Mouse (Mus musculus) MEL (cell line): ENCODE measurements around the gene Magi3. TPM values are rescaled to one million over a fixed set of nuclear protein-coding genes. Genes with fewer than 3 reads are reported as not detected.

Experiments
- DNase-seq: peaks from one replicate; pipeline ENCODE4 v3.0.0; 2011; ENCODE audit warnings: low read depth, low spot score
- H3K27ac ChIP-seq: 2 replicates; pipeline ENCODE4 v1.5.1; 2012; ENCODE audit warnings: low read depth, mild to moderate bottlenecking, control low read depth, low read length, moderate library complexity; ENCODE audit not compliant: control insufficient read depth
- H3K27me3 ChIP-seq, 2 experiments: fragments of 150-350 bp in 1 of 2; sonication (generic) in 1 of 2; 2 replicates each; pipeline ENCODE4 v1.6.1; 2012; ENCODE audit warnings: low read length in 2 of 2, mild to moderate bottlenecking in 2 of 2, improper control_type of control experiment in 1 of 2, moderate library complexity in 1 of 2; ENCODE audit not compliant: insufficient read depth in 2 of 2, control insufficient read depth in 1 of 2
- H3K36me3 ChIP-seq, 2 experiments: 2 replicates each; pipeline ENCODE4 v1.6.1; 2012 to 2014; ENCODE audit warnings: low read length in 2 of 2, improper control_type of control experiment in 1 of 2, inconsistent platforms in 1 of 2, mild to moderate bottlenecking in 1 of 2; ENCODE audit not compliant: insufficient read depth in 2 of 2, control insufficient read depth in 1 of 2
- H3K4me1 ChIP-seq, 2 experiments: fragments of 150-350 bp in 1 of 2; sonication (generic) in 1 of 2; 2 replicates each; pipeline ENCODE4 v1.6.1; 2012; ENCODE audit warnings: low read length in 2 of 2, improper control_type of control experiment in 1 of 2, mild to moderate bottlenecking in 1 of 2; ENCODE audit not compliant: insufficient read depth in 2 of 2, control insufficient read depth in 1 of 2
- H3K4me3 ChIP-seq, 2 experiments: fragments of 150-350 bp in 1 of 2; sonication (generic) in 1 of 2; 2 replicates each; pipeline ENCODE4 v1.5.1; 2012; ENCODE audit warnings: low read depth in 2 of 2, low read length in 2 of 2, mild to moderate bottlenecking in 2 of 2, moderate library complexity in 2 of 2, control low read depth in 1 of 2, improper control_type of control experiment in 1 of 2; ENCODE audit not compliant: control insufficient read depth in 1 of 2, insufficient read depth in 1 of 2
- H3K79me2 ChIP-seq: 2 replicates; pipeline ENCODE4 v1.6.1; 2012; ENCODE audit warnings: mild to moderate bottlenecking, low read length, moderate library complexity; ENCODE audit not compliant: control insufficient read depth, poor library complexity, insufficient read depth
- H3K9ac ChIP-seq: 2 replicates; pipeline ENCODE4 v1.6.1; 2012; ENCODE audit warnings: low read depth, mild to moderate bottlenecking, control low read depth, low read length, moderate library complexity; ENCODE audit not compliant: control insufficient read depth, poor library complexity, severe bottlenecking
- H3K9me3 ChIP-seq: fragments of 150-350 bp; sonication (generic); replicated peaks from 2 replicates; pipeline ENCODE4 v1.6.1; 2012; ENCODE audit warnings: mild to moderate bottlenecking, low read length, improper control_type of control experiment, moderate library complexity; ENCODE audit not compliant: insufficient read depth
- BHLHE40 ChIP-seq: IDR thresholded peaks from 2 replicates; pipeline ENCODE4 v1.6.1; 2012; ENCODE audit warnings: low read depth, mild to moderate bottlenecking, inconsistent platforms, low read length, improper control_type of control experiment, borderline replicate concordance
- CHD2 ChIP-seq: IDR thresholded peaks from 2 replicates; pipeline ENCODE4 v1.6.1; 2011; ENCODE audit warnings: low read length, improper control_type of control experiment
- ELF1 ChIP-seq: IDR thresholded peaks from 2 replicates; pipeline ENCODE4 v1.6.1; 2014; ENCODE audit warnings: low read depth, mild to moderate bottlenecking, inconsistent platforms, low read length, improper control_type of control experiment, moderate library complexity
- EP300 ChIP-seq, 2 experiments: IDR thresholded peaks; 2 replicates each; pipeline ENCODE4 v1.6.1; 2011; ENCODE audit warnings: improper control_type of control experiment in 2 of 2, low read length in 2 of 2, low read depth in 1 of 2, mild to moderate bottlenecking in 1 of 2
- ETS1 ChIP-seq: IDR thresholded peaks from 2 replicates; pipeline ENCODE4 v1.6.1; 2012; ENCODE audit warnings: low read depth, mild to moderate bottlenecking, inconsistent platforms, low read length, improper control_type of control experiment, moderate library complexity
- GABPA ChIP-seq: IDR thresholded peaks from 2 replicates; pipeline ENCODE4 v1.6.1; 2012; ENCODE audit warnings: low read depth, mild to moderate bottlenecking, inconsistent platforms, low read length, improper control_type of control experiment, moderate library complexity
- GATA1 ChIP-seq: IDR thresholded peaks from 2 replicates; pipeline ENCODE4 v1.6.1; 2011; ENCODE audit warnings: low read depth, low read length, improper control_type of control experiment
- MAFK ChIP-seq: IDR thresholded peaks from 2 replicates; pipeline ENCODE4 v1.6.1; 2011; ENCODE audit warnings: low read depth, mild to moderate bottlenecking, low read length, improper control_type of control experiment, borderline replicate concordance
- MAZ ChIP-seq: IDR thresholded peaks from 2 replicates; pipeline ENCODE4 v1.6.1; 2012; ENCODE audit warnings: low read depth, mild to moderate bottlenecking, inconsistent platforms, low read length, improper control_type of control experiment
- MEF2A ChIP-seq: IDR thresholded peaks from 2 replicates; pipeline ENCODE4 v1.6.1; 2014; ENCODE audit warnings: low read depth, mild to moderate bottlenecking, inconsistent platforms, low read length, improper control_type of control experiment; ENCODE audit not compliant: poor library complexity, insufficient replicate concordance, severe bottlenecking; ENCODE audit errors: extremely low read depth
- MXI1 ChIP-seq: IDR thresholded peaks from 2 replicates; pipeline ENCODE4 v1.6.1; 2011; ENCODE audit warnings: mild to moderate bottlenecking, low read depth, low read length, improper control_type of control experiment
- NELFE ChIP-seq: IDR thresholded peaks from 2 replicates; pipeline ENCODE4 v1.6.1; 2011; ENCODE audit warnings: low read depth, low read length, improper control_type of control experiment
- POLR2AphosphoS2 ChIP-seq: IDR thresholded peaks from 2 replicates; pipeline ENCODE4 v1.6.1; 2011; ENCODE audit warnings: low read length, improper control_type of control experiment
- RAD21 ChIP-seq: IDR thresholded peaks from 2 replicates; pipeline ENCODE4 v1.6.1; 2011; ENCODE audit warnings: mild to moderate bottlenecking, low read depth, low read length, improper control_type of control experiment
- RCOR1 ChIP-seq: IDR thresholded peaks from 2 replicates; pipeline ENCODE4 v1.6.1; 2012; ENCODE audit warnings: low read depth, mild to moderate bottlenecking, inconsistent platforms, low read length, improper control_type of control experiment
- TCF12 ChIP-seq: IDR thresholded peaks from 2 replicates; pipeline ENCODE4 v1.6.1; 2014; ENCODE audit warnings: low read depth, mild to moderate bottlenecking, inconsistent platforms, low read length, improper control_type of control experiment, moderate library complexity
- UBTF ChIP-seq: IDR thresholded peaks from 2 replicates; pipeline ENCODE4 v1.6.1; 2012; ENCODE audit warnings: low read depth, mild to moderate bottlenecking, inconsistent platforms, low read length, improper control_type of control experiment, moderate library complexity, borderline replicate concordance; ENCODE audit not compliant: insufficient read depth
- ZKSCAN1 ChIP-seq: IDR thresholded peaks from 2 replicates; pipeline ENCODE4 v1.6.1; 2012; ENCODE audit warnings: low read depth, mild to moderate bottlenecking, inconsistent platforms, low read length, improper control_type of control experiment, moderate library complexity
- ZMIZ1 ChIP-seq: IDR thresholded peaks from 2 replicates; pipeline ENCODE4 v1.6.1; 2012; ENCODE audit warnings: low read depth, mild to moderate bottlenecking, inconsistent platforms, low read length, improper control_type of control experiment, moderate library complexity
- ZNF384 ChIP-seq: IDR thresholded peaks from 2 replicates; pipeline ENCODE4 v1.6.1; 2012; ENCODE audit warnings: low read depth, mild to moderate bottlenecking, inconsistent platforms, low read length, improper control_type of control experiment
- polyA plus RNA-seq, 2 experiments: library from polyadenylated mRNA; stranded (reverse) in 1 of 2; unstranded in 1 of 2; fragments of >175 nt in 1 of 2; fragments of >200 nt in 1 of 2; gene quantifications; 2 replicates each; pipeline versions ENCODE4 v1.2.1 to v1.2.4; 2012; ENCODE audit warnings: low replicate concordance in 2 of 2, low read depth in 1 of 2; ENCODE audit not compliant: insufficient read length in 2 of 2, insufficient read depth in 1 of 2, missing spikeins in 1 of 2
- total RNA-seq: library from RNA; depleted of rRNA; stranded (reverse); fragments of 300-350 nt; gene quantifications from 2 replicates; pipeline ENCODE4 v1.2.3, GENCODE M21; 2012

Magi3 gene
- total and polyA plus RNA-seq, 3 experiments, result 0.04 to 0.18 TPM; not detected in 1

DNA sequence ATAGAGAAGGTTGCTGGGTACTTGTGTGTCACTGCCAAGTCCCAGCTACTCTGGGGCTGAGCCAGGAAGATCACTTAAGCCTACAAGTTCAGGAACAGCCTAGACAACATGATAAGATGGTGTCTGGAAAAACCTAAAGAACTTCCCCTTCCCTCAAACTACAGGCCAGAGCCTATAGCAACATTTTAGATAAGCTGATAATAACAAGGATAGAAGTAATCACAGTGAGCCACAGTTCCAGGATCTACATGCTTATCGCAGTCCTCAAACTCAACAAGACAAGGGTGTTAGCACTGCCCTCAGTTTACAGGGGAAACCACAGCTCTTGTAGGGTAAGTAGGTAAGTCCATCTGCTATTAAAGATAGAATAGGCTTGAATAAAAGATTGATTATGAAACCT is 188.1 kb downstream of the Magi3 start:
- DNase-seq, result peak; percentile 66
- H3K9me3 ChIP-seq, result no peaks in the 10 kb centered on the region
- TF ChIP-seq TCF12 (peak; percentile 78), EP300 (IDR thresholded peaks at IDR 0.05; ENCODE audit: low read depth in 1 of 2, low read length in 2 of 2) (peak; percentile 73 to 77), ZKSCAN1 (no peak), GATA1 (peak; percentile 88), NELFE (no peak), RCOR1 (peak; percentile 87), MXI1 (no peak), ETS1 (peak; percentile 32; the same call in 1 of the 2 replicates), POLR2AphosphoS2 (no peak)
- H3K4me1 ChIP-seq, result peaks cover 0 to 6% of the 10 kb centered on the region in 2 experiments; a peak in 3 of 4 replicates
- peaks cover 0 to 4% of the 10 kb centered on the region in 2 experiments; a peak in 2 of 4 replicates for H3K36me3 ChIP-seq
- no peaks in the 10 kb centered on the region for H3K79me2 ChIP-seq
- peaks cover 0 to 7% of the 10 kb centered on the region in 2 experiments; a peak in 1 of 4 replicates for H3K27me3 ChIP-seq
- no peak overlapping the region for H3K9ac ChIP-seq
- H3K27ac ChIP-seq, result no peak overlapping the region
- H3K4me3 ChIP-seq, result no peak overlapping the region

DNA sequence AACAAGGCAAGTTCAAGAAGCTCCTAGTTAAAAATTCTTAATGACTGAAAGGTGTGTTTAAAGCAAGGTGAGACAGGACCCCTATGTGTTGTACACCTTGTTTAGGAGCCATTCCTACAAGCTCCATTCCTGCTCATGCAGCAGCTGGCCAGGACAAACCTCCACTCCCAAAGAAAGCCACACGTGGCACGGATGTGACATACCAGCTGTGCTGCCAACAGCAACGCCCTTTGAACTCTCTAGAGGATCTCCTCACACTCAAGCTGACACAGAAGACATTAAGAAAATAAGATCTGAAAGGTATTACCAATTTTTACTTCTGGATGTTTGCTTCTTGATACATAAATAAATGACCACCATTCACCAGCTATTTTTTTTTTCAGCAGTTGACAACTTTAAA is 193.2 kb downstream of the Magi3 start:
- Histone ChIP-seq H3K9me3 (no peaks in the 10 kb centered on the region), H3K4me1 (peaks cover 0 to 6% of the 10 kb centered on the region in 2 experiments; a peak in 3 of 4 replicates), H3K27ac (no peak overlapping the region), H3K79me2 (no peaks in the 10 kb centered on the region), H3K27me3 (no peaks in the 10 kb centered on the region), H3K4me3 (no peak overlapping the region)
- no peak for DNase-seq
- TF ChIP-seq MAZ, result no peak
- no peak for TF ChIP-seq GABPA
- TF ChIP-seq ETS1, result no peak
- TF ChIP-seq CHD2, result no peak
- TF ChIP-seq MEF2A, result no peak
- TF ChIP-seq ELF1, result no peak
- no peak for TF ChIP-seq MAFK
- TF ChIP-seq POLR2AphosphoS2, result no peak
- no peak for TF ChIP-seq NELFE
- TF ChIP-seq ZMIZ1, result no peak
- TF ChIP-seq ZNF384, result no peak
- no peak for TF ChIP-seq UBTF
- TF ChIP-seq RAD21, result no peak
- TF ChIP-seq BHLHE40, result no peak
- TF ChIP-seq, all 39 proteins: peak for 0
- H3K9ac ChIP-seq, result no peak overlapping the region
- peaks cover 0 to 4% of the 10 kb centered on the region in 2 experiments; a peak in 2 of 4 replicates for H3K36me3 ChIP-seq
